Mouse (Mus musculus) neural tube, embryonic 12.5 days (tissue): Measurements from ENCODE around the gene Tas2r136. TPM values are rescaled to one million over a fixed set of nuclear protein-coding genes. Genes with fewer than 3 reads are reported as not detected.

ENCODE experiments used
- ATAC-seq: fragments of 200-750 bp; cut with Nextera tagmentation; 2 replicates; pipeline ENCODE4 v1.8.0; 2017; ENCODE audit warnings: low read depth, mild to moderate bottlenecking, moderate TSS enrichment, moderate library complexity; ENCODE audit not compliant: low FRiP score
- H3K27ac ChIP-seq: fragments of 300-500 bp; sonication (generic); 2 replicates; pipeline ENCODE4 v1.5.1; 2016
- H3K27me3 ChIP-seq: fragments of 300-500 bp; sonication (generic); replicated peaks from 2 replicates; pipeline ENCODE4 v1.6.1; 2016; ENCODE audit warnings: mild to moderate bottlenecking
- H3K36me3 ChIP-seq: fragments of 300-500 bp; sonication (generic); 2 replicates; pipeline ENCODE4 v1.6.1; 2016; ENCODE audit warnings: mild to moderate bottlenecking
- H3K4me1 ChIP-seq: fragments of 300-500 bp; sonication (generic); 2 replicates; pipeline ENCODE4 v1.6.1; 2016
- H3K4me2 ChIP-seq: fragments of 300-500 bp; sonication (generic); replicated peaks from 2 replicates; pipeline ENCODE4 v1.6.1; 2016; ENCODE audit warnings: mild to moderate bottlenecking
- H3K4me3 ChIP-seq: fragments of 300-500 bp; sonication (generic); 2 replicates; pipeline ENCODE4 v1.5.1; 2016
- H3K9ac ChIP-seq: fragments of 300-500 bp; sonication (generic); 2 replicates; pipeline ENCODE4 v1.6.1; 2016; ENCODE audit warnings: mild to moderate bottlenecking
- H3K9me3 ChIP-seq: fragments of 300-500 bp; sonication (generic); 2 replicates; pipeline ENCODE4 v1.6.1; 2016; ENCODE audit warnings: mild to moderate bottlenecking
- WGBS: fragments of 180-500 bp; shearing (Covaris S2); methylation state at CpG from one replicate; pipeline ENCODE4 v1.1.7; 2016; 5-methylcytosine and 5-hydroxymethylcytosine counted together
- polyA plus RNA-seq: library from polyadenylated mRNA; unstranded; fragments of >200 nt; fragmentation: Nextera tagmentation; extraction: Ambion mirVana; gene quantifications from 2 replicates; pipeline ENCODE4 v1.2.1, GENCODE M21; 2016

The Tas2r136 gene
- not detected in 2 replicates for polyA plus RNA-seq

- H3K27ac ChIP-seq = no peak within 1 kb of the TSS
- H3K4me1 ChIP-seq = no peaks in the 10 kb centered on the region
- no peaks in the 10 kb centered on the region for H3K9me3 ChIP-seq
- no peaks in the 10 kb centered on the region for H3K27me3 ChIP-seq
- no peak within 1 kb of the TSS for H3K4me2 ChIP-seq
- H3K36me3 ChIP-seq = no peaks in the 10 kb centered on the region
- H3K9ac ChIP-seq = no peak within 1 kb of the TSS
- H3K4me3 ChIP-seq = no peak within 1 kb of the TSS
- ATAC-seq = no peak
Observed at GRCm38 (mm10) chr6:132778062-132778461, at the start of gene Tas2r136. TSS of gene Tas2r136 (minus strand) at chr6:132778162.

- no peak within 1 kb of the TSS for H3K27ac ChIP-seq
- no peaks in the 10 kb centered on the region for H3K36me3 ChIP-seq
- no peaks in the 10 kb centered on the region for H3K4me1 ChIP-seq
- H3K4me3 ChIP-seq = no peak within 1 kb of the TSS
- no peaks in the 10 kb centered on the region for H3K9me3 ChIP-seq
- no peak within 1 kb of the TSS for H3K9ac ChIP-seq
- ATAC-seq = no peak
- no peaks in the 10 kb centered on the region for H3K27me3 ChIP-seq
- 83% methylated on average over 1 of the region's 1 CpGs for WGBS
- H3K4me2 ChIP-seq = no peak within 1 kb of the TSS
Observed at GRCm38 (mm10) chr6:132802518-132802917, 24.6 kb upstream of the Tas2r136 start, which contains the start of gene Tas2r117. TSS of gene Tas2r117 (plus strand) at chr6:132802818.

- Histone ChIP-seq H3K9me3 (peaks cover 25% of the 10 kb centered on the region), H3K36me3 (no peaks in the 10 kb centered on the region), H3K4me1 (no peaks in the 10 kb centered on the region), H3K4me3 (no peak overlapping the region), H3K27ac (no peak overlapping the region), H3K4me2 (no peak overlapping the region), H3K27me3 (no peaks in the 10 kb centered on the region), H3K9ac (no peak overlapping the region)
- ATAC-seq = no peak
- WGBS = 20% methylated on average over 1 of the region's 1 CpGs
Observed at GRCm38 (mm10) chr6:132795393-132795792, 17.4 kb upstream of the Tas2r136 start.

GRCm38 (mm10) chr6:132761831-132762230, 16.1 kb downstream of the Tas2r136 start, which contains the start of gene Tas2r102:
TSS of gene Tas2r102 (plus strand) at chr6:132762131.
- no peak for ATAC-seq
- 96% methylated on average over 2 of the region's 2 CpGs for WGBS
- Histone ChIP-seq H3K36me3 (no peaks in the 10 kb centered on the region), H3K9me3 (no peaks in the 10 kb centered on the region), H3K4me2 (no peak within 1 kb of the TSS), H3K9ac (no peak within 1 kb of the TSS), H3K27me3 (no peaks in the 10 kb centered on the region), H3K27ac (no peak within 1 kb of the TSS), H3K4me3 (no peak within 1 kb of the TSS), H3K4me1 (no peaks in the 10 kb centered on the region)

- no peaks in the 10 kb centered on the region for H3K36me3 ChIP-seq
- no peaks in the 10 kb centered on the region for H3K4me1 ChIP-seq
- H3K9me3 ChIP-seq = no peaks in the 10 kb centered on the region
- no peak within 1 kb of the TSS for H3K9ac ChIP-seq
- no peak within 1 kb of the TSS for H3K4me3 ChIP-seq
- no peak within 1 kb of the TSS for H3K4me2 ChIP-seq
- H3K27me3 ChIP-seq = no peaks in the 10 kb centered on the region
- no peak within 1 kb of the TSS for H3K27ac ChIP-seq
- no peak for ATAC-seq
- 82% methylated on average over 1 of the region's 1 CpGs for WGBS
Observed at GRCm38 (mm10) chr6:132754430-132754829, 23.5 kb downstream of the Tas2r136 start, which contains the start of gene Tas2r124. TSS of gene Tas2r124 (plus strand) at chr6:132754730.

- H3K36me3 ChIP-seq = no peaks in the 10 kb centered on the region
- H3K4me3 ChIP-seq = no peak overlapping the region
- no peaks in the 10 kb centered on the region for H3K9me3 ChIP-seq
- H3K4me1 ChIP-seq = no peaks in the 10 kb centered on the region
- H3K27ac ChIP-seq = no peak overlapping the region
- no peak overlapping the region for H3K4me2 ChIP-seq
- H3K9ac ChIP-seq = no peak overlapping the region
- 90% methylated on average over 2 of the region's 2 CpGs for WGBS
- no peaks in the 10 kb centered on the region for H3K27me3 ChIP-seq
- ATAC-seq = no peak
Observed at GRCm38 (mm10) chr6:132750206-132750605, 27.8 kb downstream of the Tas2r136 start.

GRCm38 (mm10) chr6:132737935-132738334, 40.0 kb downstream of the Tas2r136 start, which contains the start of gene Tas2r115:
TSS of gene Tas2r115 (minus strand) at chr6:132738035.
- Histone ChIP-seq H3K27ac (no peak within 1 kb of the TSS), H3K9ac (no peak within 1 kb of the TSS), H3K27me3 (no peaks in the 10 kb centered on the region), H3K9me3 (no peaks in the 10 kb centered on the region), H3K4me3 (no peak within 1 kb of the TSS), H3K4me2 (no peak within 1 kb of the TSS), H3K4me1 (no peaks in the 10 kb centered on the region), H3K36me3 (no peaks in the 10 kb centered on the region)
- no peak for ATAC-seq
- WGBS = 81% methylated on average over 2 of the region's 2 CpGs

Other genes starting within 250 kb of the Tas2r136 start
- gene Prh1, start 208.4 kb downstream of the Tas2r136 start, polyA plus RNA-seq = not detected in 2 replicates
- gene Prp2, start 182.2 kb downstream of the Tas2r136 start, polyA plus RNA-seq = not detected in 2 replicates
- not detected in 2 replicates for gene A630073D07Rik, start 126.6 kb downstream of the Tas2r136 start, polyA plus RNA-seq
- gene Tas2r120, start 121.2 kb downstream of the Tas2r136 start, polyA plus RNA-seq = not detected in 2 replicates
- gene Tas2r121, start 77.2 kb downstream of the Tas2r136 start, polyA plus RNA-seq = not detected in 2 replicates
- not detected in 2 replicates for gene Tas2r122, start 66.2 kb downstream of the Tas2r136 start, polyA plus RNA-seq
- gene Tas2r115, start 40.1 kb downstream of the Tas2r136 start, polyA plus RNA-seq = not detected in 2 replicates
- not detected in 2 replicates for gene Tas2r124, start 23.4 kb downstream of the Tas2r136 start, polyA plus RNA-seq
- not detected in 2 replicates for gene Tas2r102, start 16.0 kb downstream of the Tas2r136 start, polyA plus RNA-seq
- gene Tas2r117, start 24.7 kb upstream of the Tas2r136 start, polyA plus RNA-seq = not detected in 2 replicates
- gene Tas2r123, start 69.0 kb upstream of the Tas2r136 start, polyA plus RNA-seq = not detected in 2 replicates
- not detected in 2 replicates for gene Tas2r116, start 77.3 kb upstream of the Tas2r136 start, polyA plus RNA-seq
- not detected in 2 replicates for gene Tas2r110, start 89.8 kb upstream of the Tas2r136 start, polyA plus RNA-seq
- gene Tas2r113, start 114.8 kb upstream of the Tas2r136 start, polyA plus RNA-seq = not detected in 2 replicates
- gene Tas2r125, start 131.5 kb upstream of the Tas2r136 start, polyA plus RNA-seq = 0.22 and 0.43 TPM in 2 replicates
- not detected in 2 replicates for gene Tas2r129, start 172.9 kb upstream of the Tas2r136 start, polyA plus RNA-seq
- gene Tas2r131, start 179.8 kb upstream of the Tas2r136 start, polyA plus RNA-seq = not detected in 2 replicates
- not detected in 2 replicates for gene Tas2r109, start 202.8 kb upstream of the Tas2r136 start, polyA plus RNA-seq